Mouse (Mus musculus) heart, embryonic 16.5 days (tissue): ENCODE results near the gene Zranb3. TPM values are rescaled to one million over a fixed set of nuclear protein-coding genes. Genes with fewer than 3 reads are reported as not detected.

Experiments
- ATAC-seq: fragments of 200-750 bp; cut with Nextera tagmentation; replicated peaks from 2 replicates; pipeline ENCODE4 v1.8.0; 2017; ENCODE audit warnings: moderate number of reproducible peaks; ENCODE audit not compliant: insufficient read depth, low FRiP score; ENCODE audit errors: extremely low read depth
- H3K27ac ChIP-seq: fragments of 300-500 bp; sonication (generic); 2 replicates; pipeline ENCODE4 v1.5.1; 2014; ENCODE audit warnings: mild to moderate bottlenecking, low read length, control low read depth, moderate library complexity
- H3K27me3 ChIP-seq: fragments of 300-500 bp; sonication (generic); 2 replicates; pipeline ENCODE4 v1.6.1; 2014; ENCODE audit warnings: low read length, mixed read lengths; ENCODE audit not compliant: control insufficient read depth, insufficient read depth
- H3K36me3 ChIP-seq: fragments of 300-500 bp; sonication (generic); 2 replicates; pipeline ENCODE4 v1.6.1; 2014; ENCODE audit not compliant: control insufficient read depth, insufficient read depth
- H3K4me1 ChIP-seq: fragments of 300-500 bp; sonication (generic); 2 replicates; pipeline ENCODE4 v1.6.1; 2014; ENCODE audit warnings: low read length, mixed read lengths; ENCODE audit not compliant: control insufficient read depth, insufficient read depth
- H3K4me2 ChIP-seq: fragments of 300-500 bp; sonication (generic); 2 replicates; pipeline ENCODE4 v1.6.1; 2014; ENCODE audit warnings: low read depth, mild to moderate bottlenecking, control low read depth, low read length
- H3K4me3 ChIP-seq: fragments of 300-500 bp; sonication (generic); 2 replicates; pipeline ENCODE4 v1.5.1; 2014; ENCODE audit warnings: mild to moderate bottlenecking, control low read depth, low read length
- H3K9ac ChIP-seq: fragments of 300-500 bp; sonication (generic); 2 replicates; pipeline ENCODE4 v1.6.1; 2014; ENCODE audit warnings: low read length, control low read depth
- H3K9me3 ChIP-seq: fragments of 300-500 bp; sonication (generic); replicated peaks from 2 replicates; pipeline ENCODE4 v1.6.1; 2016; ENCODE audit warnings: low read length; ENCODE audit not compliant: control insufficient read depth
- WGBS: fragments of 180-500 bp; shearing (Covaris S2); extraction: QIAGEN DNeasy Blood & Tissue Kit; methylation state at CpG from one replicate; pipeline ENCODE4 v1.1.7; 2014; 5-methylcytosine and 5-hydroxymethylcytosine counted together
- polyA plus RNA-seq: library from polyadenylated mRNA; unstranded; fragments of >200 nt; fragmentation: Nextera tagmentation; extraction: Ambion mirVana; gene quantifications from 2 replicates; pipeline ENCODE4 v1.2.1, GENCODE M21; 2015

Gene Zranb3
- polyA plus RNA-seq, 1 experiment from 2014 or later, result 7.1 TPM

GRCm38 (mm10) chr1:128036296-128036695 lies 66.6 kb downstream of the Zranb3 start:
- Histone ChIP-seq H3K27ac (no peak overlapping the region), H3K36me3 (peaks cover 2% of the 10 kb centered on the region; the same call in 1 of the 2 replicates), H3K4me2 (no peak overlapping the region), H3K9me3 (no peaks in the 10 kb centered on the region), H3K27me3 (no peaks in the 10 kb centered on the region), H3K4me3 (no peak overlapping the region), H3K4me1 (no peaks in the 10 kb centered on the region), H3K9ac (no peak overlapping the region)
- no peak for ATAC-seq
- WGBS, result 91% methylated on average over 6 of the region's 6 CpGs

GRCm38 (mm10) chr1:128032123-128032522 lies 70.7 kb downstream of the Zranb3 start:
- ATAC-seq, result no peak
- Histone ChIP-seq H3K36me3 (peaks cover 2% of the 10 kb centered on the region; the same call in 1 of the 2 replicates), H3K4me1 (no peaks in the 10 kb centered on the region), H3K4me2 (no peak overlapping the region), H3K9me3 (no peaks in the 10 kb centered on the region), H3K27me3 (no peaks in the 10 kb centered on the region), H3K4me3 (no peak overlapping the region), H3K9ac (no peak overlapping the region), H3K27ac (no peak overlapping the region)
- 89% methylated on average over 1 of the region's 1 CpGs for WGBS

- Histone ChIP-seq H3K9me3 (no peaks in the 10 kb centered on the region), H3K27me3 (no peaks in the 10 kb centered on the region), H3K27ac (no peak overlapping the region), H3K36me3 (peaks cover 2% of the 10 kb centered on the region; the same call in 1 of the 2 replicates), H3K4me1 (no peaks in the 10 kb centered on the region), H3K9ac (no peak overlapping the region), H3K4me3 (no peak overlapping the region), H3K4me2 (no peak overlapping the region)
- WGBS, result 88% methylated on average over 2 of the region's 2 CpGs
- no peak for ATAC-seq
These were observed 71.3 kb downstream of the Zranb3 start for GRCm38 (mm10) chr1:128031524-128031923.

- no peaks in the 10 kb centered on the region for H3K36me3 ChIP-seq
- H3K27me3 ChIP-seq, result no peaks in the 10 kb centered on the region
- ATAC-seq, result no peak
- 88% methylated on average over 4 of the region's 4 CpGs for WGBS
- H3K4me2 ChIP-seq, result no peak overlapping the region
- H3K4me3 ChIP-seq, result no peak overlapping the region
- no peak overlapping the region for H3K9ac ChIP-seq
- H3K9me3 ChIP-seq, result no peaks in the 10 kb centered on the region
- no peaks in the 10 kb centered on the region for H3K4me1 ChIP-seq
- H3K27ac ChIP-seq, result no peak overlapping the region
These were observed 78.3 kb downstream of the Zranb3 start for GRCm38 (mm10) chr1:128024363-128025114.

GRCm38 (mm10) chr1:128020001-128020770 lies 82.7 kb downstream of the Zranb3 start:
- ATAC-seq, result no peak; the same call in 1 of the 2 replicates
- no peak overlapping the region for H3K27ac ChIP-seq
- no peaks in the 10 kb centered on the region for H3K9me3 ChIP-seq
- H3K4me3 ChIP-seq, result no peak overlapping the region
- no peaks in the 10 kb centered on the region for H3K27me3 ChIP-seq
- no peaks in the 10 kb centered on the region for H3K36me3 ChIP-seq
- no peak overlapping the region for H3K4me2 ChIP-seq
- no peak overlapping the region for H3K9ac ChIP-seq
- no peaks in the 10 kb centered on the region for H3K4me1 ChIP-seq
- WGBS, result 67% methylated on average over 2 of the region's 2 CpGs

- WGBS, result 67% methylated on average over 6 of the region's 6 CpGs
- Histone ChIP-seq H3K4me2 (no peak overlapping the region), H3K9ac (no peak overlapping the region), H3K4me3 (no peak overlapping the region), H3K27me3 (no peaks in the 10 kb centered on the region), H3K36me3 (no peaks in the 10 kb centered on the region), H3K4me1 (no peaks in the 10 kb centered on the region), H3K9me3 (no peaks in the 10 kb centered on the region), H3K27ac (no peak overlapping the region)
- no peak for ATAC-seq
These were observed 86.8 kb downstream of the Zranb3 start for GRCm38 (mm10) chr1:128016035-128016492.

- no peak overlapping the region for H3K27ac ChIP-seq
- no peak overlapping the region for H3K4me2 ChIP-seq
- H3K4me1 ChIP-seq, result no peaks in the 10 kb centered on the region
- ATAC-seq, result no peak
- H3K27me3 ChIP-seq, result no peaks in the 10 kb centered on the region
- H3K36me3 ChIP-seq, result no peaks in the 10 kb centered on the region
- no peaks in the 10 kb centered on the region for H3K9me3 ChIP-seq
- WGBS, result 65% methylated on average over 4 of the region's 4 CpGs
- H3K4me3 ChIP-seq, result no peak overlapping the region
- no peak overlapping the region for H3K9ac ChIP-seq
These were observed 89.0 kb downstream of the Zranb3 start for GRCm38 (mm10) chr1:128013698-128014386.

GRCm38 (mm10) chr1:128009751-128010150 lies 93.1 kb downstream of the Zranb3 start:
- no peaks in the 10 kb centered on the region for H3K4me1 ChIP-seq
- no peaks in the 10 kb centered on the region for H3K36me3 ChIP-seq
- H3K4me2 ChIP-seq, result no peak overlapping the region
- ATAC-seq, result no peak
- no peaks in the 10 kb centered on the region for H3K9me3 ChIP-seq
- H3K27me3 ChIP-seq, result no peaks in the 10 kb centered on the region
- no peak overlapping the region for H3K27ac ChIP-seq
- 90% methylated on average over 2 of the region's 2 CpGs for WGBS
- H3K9ac ChIP-seq, result no peak overlapping the region
- H3K4me3 ChIP-seq, result no peak overlapping the region
